Mouse (Mus musculus) erythroblast, embryonic 14.5 days (primary cell): ENCODE measurements around the gene Jam2.

Source experiments
- GATA1 ChIP-seq: IDR thresholded peaks from 2 replicates; pipeline ENCODE4 v1.6.1; 2012; ENCODE audit warnings: low read length, inconsistent platforms, mixed read lengths
- TAL1 ChIP-seq: IDR thresholded peaks from 3 replicates; pipeline ENCODE4 v1.6.1; 2012; ENCODE audit warnings: low read length, inconsistent platforms, mixed read lengths

- no peak for TF ChIP-seq TAL1
- TF ChIP-seq GATA1, result no peak
Observed at GRCm38 (mm10) chr16:84771461-84771860, 2.5 kb upstream of the Jam2 start.
